Mouse (Mus musculus): ENCODE results near the gene Foxc1. TPM values are rescaled to one million over a fixed set of nuclear protein-coding genes. Genes with fewer than 3 reads are reported as not detected.

Gene Foxc1
- polyA plus RNA-seq (2017; shearing (Covaris generic)) = 0.09 TPM

DNA sequence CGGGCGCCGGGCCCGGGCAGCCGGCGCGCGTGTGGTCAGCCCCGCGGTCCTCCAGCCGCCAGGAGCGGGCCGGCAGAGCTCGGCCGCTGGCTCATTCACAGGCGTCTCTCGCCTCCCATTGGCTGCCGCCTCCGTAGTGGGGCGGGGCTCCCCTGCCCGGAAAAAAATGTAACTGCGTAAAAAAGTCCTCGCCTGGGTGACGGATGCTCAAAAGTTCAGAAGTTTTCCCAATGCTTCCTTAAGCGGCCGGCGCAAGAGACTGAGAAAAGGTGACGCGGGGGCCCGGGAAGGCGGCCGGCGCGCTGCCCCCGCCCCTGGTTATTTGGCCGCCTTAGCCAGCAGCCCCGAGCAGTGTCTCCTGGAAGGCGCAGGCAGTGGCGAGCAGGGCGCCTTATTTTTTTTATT lies at the start of gene Foxc1:
TSS of gene Foxc1 (plus strand) at position 206 of the 405 bp plus-strand sequence.

Other genes starting within 250 kb of the Foxc1 start
- gene A530084C06Rik, start 247.3 kb upstream of the Foxc1 start, polyA plus RNA-seq (2017; shearing (Covaris generic)) = not detected
- not detected for gene Foxf2, start 180.8 kb upstream of the Foxc1 start, polyA plus RNA-seq (2017; shearing (Covaris generic))

Data from effector memory CD4-positive, alpha-beta T cell, adult 7 months (primary cell).